Mouse (Mus musculus) megakaryocyte, embryonic 14.5 days (primary cell): ENCODE data around the gene Ap2m1.

Experiments
- FLI1 ChIP-seq: IDR thresholded peaks from 2 replicates; pipeline ENCODE4 v1.6.1; 2012; ENCODE audit warnings: low read length, inconsistent platforms, mixed read lengths
- GATA1 ChIP-seq: IDR thresholded peaks from 3 replicates; pipeline ENCODE4 v1.6.1; 2012; ENCODE audit warnings: mixed read lengths, low read length, inconsistent platforms, borderline replicate concordance

DNA sequence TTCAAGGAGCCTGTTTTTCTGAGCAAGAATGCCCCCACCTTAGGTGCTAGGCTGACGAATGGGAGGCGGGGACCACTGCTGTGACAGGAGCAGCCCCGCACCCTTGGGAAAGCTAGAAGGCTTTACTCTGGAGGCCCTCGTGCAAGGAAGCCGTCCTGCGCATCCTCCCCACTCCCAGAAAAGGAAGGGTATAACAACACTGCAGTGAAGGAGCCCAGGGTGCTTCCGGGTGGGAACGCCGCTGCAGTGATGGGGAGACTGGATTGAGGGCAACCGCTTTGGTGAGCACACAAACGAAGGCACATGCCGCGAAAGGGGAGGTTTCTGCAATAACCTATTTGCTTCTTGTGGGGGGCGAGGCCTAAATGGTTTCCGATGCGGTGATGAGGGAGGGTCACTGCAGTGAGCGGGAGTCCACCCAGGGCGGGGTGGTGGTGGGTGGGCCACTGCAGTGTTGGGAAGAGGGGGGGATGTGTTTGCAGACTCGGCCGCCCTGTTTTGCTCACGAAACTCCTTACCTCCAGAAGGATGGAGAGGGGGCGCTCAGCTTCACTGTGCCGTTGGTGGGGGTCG is 54.2 kb downstream of the Ap2m1 start, which contains the start of gene Vwa5b2:
- TF ChIP-seq GATA1 (no peak), FLI1 (no peak)
